Mouse (Mus musculus) cortical plate, adult 2 months (tissue): ENCODE results near the gene Tec.

ENCODE experiments used
- CTCF ChIP-seq: fragments of 200-500 bp; IDR thresholded peaks from 2 replicates; pipeline ENCODE4 v1.5.1; 2011; ENCODE audit warnings: mild to moderate bottlenecking, control low read depth, low read length; ENCODE audit not compliant: insufficient read depth; ENCODE audit errors: extremely low read depth
- POLR2A ChIP-seq: fragments of 200-500 bp; IDR thresholded peaks from 2 replicates; pipeline ENCODE4 v1.6.1; 2011; ENCODE audit warnings: mild to moderate bottlenecking, low read length, control low read depth; ENCODE audit not compliant: insufficient read depth; ENCODE audit errors: extremely low read depth

- TF ChIP-seq CTCF (no peak), POLR2A (no peak)
Measured at GRCm38 (mm10) chr5:72746461-72746860, 121.8 kb downstream of the Tec start.
